Mouse (Mus musculus) lung, postnatal 0 days (tissue): ENCODE results near the gene Sorcs1.

Experiments used
- CTCF ChIP-seq: IDR thresholded peaks from 2 replicates; pipeline ENCODE4 v1.5.1; 2016; ENCODE audit warnings: antibody characterized with exemption, mild to moderate bottlenecking
- EP300 ChIP-seq: IDR thresholded peaks from 2 replicates; pipeline ENCODE4 v1.6.1; 2016; ENCODE audit warnings: antibody characterized with exemption, mild to moderate bottlenecking, control low read depth

DNA sequence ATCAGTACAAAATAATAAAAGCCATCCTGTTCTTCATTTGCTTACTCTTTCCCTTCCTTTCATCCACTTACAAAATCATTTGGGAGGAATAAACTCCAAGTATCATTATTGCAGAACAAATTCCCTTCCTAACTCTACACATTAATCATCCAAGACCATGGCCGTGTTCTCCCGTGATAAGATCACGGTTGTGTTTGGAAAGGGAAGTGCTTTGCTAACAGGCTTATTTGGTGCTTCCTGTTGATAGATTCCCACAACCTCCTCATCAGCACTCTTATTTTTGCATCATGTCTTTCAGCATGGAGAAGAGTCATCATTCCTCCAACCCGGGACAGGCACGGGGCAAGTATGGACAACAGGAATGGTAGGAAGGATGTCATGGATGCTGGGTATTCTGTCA, 25.7 kb downstream of the Sorcs1 start:
- TF ChIP-seq EP300 (no peak), CTCF (no peak)
